Mouse (Mus musculus) neural tube, embryonic 10.5 days (tissue): ENCODE results near the gene Atp1b2.

Source experiments
- DNase-seq: peaks from one replicate; pipeline ENCODE4 v3.0.0-alpha.2; 2017; ENCODE audit warnings: low spot score; ENCODE audit errors: extremely low spot score

The Atp1b2 gene

DNA sequence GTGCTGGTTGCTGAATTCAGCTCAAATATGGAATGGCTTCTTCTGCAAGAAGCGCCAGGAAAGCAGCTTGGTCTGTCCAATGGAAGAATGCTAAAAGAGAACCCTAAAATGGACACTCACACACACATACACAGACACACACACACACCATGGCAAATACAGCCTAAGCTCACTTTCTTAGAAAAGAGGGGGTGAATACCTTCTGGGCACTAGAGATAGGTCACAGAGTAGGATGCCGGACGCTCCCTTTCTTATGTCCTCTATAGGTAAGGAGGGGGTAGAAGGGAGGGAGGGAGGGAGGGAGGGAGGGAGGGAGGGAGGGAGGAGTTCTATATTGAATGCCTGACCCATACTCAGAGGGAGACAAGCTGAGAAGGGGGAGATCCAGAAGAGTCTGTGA lies 2.8 kb upstream of the Atp1b2 start:
- DNase-seq: no peak

DNA sequence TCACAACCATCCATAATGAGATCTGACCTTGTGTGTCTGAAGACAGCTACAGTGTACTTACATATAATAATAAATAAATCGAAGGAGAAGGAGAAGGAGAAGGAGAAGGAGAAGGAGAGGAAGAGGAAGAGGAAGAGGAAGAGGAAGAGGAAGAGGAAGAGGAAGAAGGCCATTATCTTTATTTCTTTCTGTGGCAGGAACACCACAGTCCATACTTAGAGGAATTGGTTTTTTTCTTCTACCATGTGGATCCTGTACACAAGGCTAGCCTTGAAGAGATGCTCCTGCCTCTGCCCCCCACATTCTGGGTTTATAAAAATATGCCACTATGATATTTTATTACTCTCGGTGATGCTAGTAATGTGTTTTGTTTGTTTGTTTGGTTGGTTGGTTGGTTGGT lies 1.1 kb upstream of the Atp1b2 start:
- no peak for DNase-seq

DNA sequence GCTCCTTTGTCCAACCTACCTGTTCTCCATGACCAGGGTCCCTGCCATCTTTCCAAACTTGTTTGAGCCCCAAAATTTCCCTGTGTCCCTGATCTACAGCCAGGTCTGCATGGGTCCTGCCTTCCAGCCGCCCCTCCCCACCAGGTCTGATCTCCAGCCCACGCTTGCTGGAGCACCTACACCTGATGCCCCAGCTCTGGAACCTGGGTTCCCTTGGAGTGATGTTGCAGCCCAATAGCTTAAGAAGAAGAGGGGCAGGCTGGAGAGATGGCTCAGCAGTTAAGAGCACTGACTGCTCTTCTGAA lies 701 bp upstream of the Atp1b2 start:
- DNase-seq: no peak

DNA sequence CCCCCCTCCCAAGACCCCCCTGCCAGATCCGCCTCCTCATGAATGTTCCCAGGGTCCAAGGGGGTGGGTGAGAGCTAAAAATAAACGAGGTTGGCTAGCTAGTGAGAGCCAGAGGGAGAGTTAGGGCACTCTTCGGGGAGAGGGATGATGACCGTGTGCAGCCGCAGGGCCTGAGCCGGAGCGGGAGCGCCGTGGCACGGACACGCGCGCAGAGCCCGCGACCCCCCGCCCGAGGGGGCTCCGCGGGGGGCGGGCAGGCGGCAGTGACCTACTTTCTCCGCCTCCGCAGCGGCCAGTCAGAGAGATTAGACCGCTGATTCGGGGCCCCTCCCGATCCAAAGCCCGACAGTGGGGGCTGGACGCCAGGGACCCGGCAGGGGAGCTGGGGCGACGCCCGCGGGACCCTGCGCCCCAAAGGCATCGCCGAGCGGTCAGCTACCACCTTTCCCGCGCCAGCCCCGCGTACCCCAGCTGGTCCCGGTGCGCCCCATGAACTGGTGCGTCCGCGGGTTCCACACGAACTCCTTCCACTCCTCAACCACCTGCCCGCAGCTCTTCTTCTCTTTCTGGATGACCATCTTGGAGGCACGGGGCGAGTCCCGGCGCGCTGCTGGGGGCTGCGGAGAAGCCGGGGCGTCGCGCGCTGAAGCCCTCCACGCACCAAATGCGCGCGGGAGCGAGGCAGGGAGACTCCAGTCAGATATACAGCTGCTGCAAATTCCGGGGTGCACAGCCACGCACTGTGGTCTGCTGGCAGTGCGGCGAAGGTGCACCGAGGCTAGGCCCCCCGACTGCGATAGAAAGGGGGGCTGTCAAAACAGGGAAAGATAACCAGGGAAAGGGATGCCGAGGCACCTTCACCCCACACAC lies 712 bp downstream of the Atp1b2 start:
- DNase-seq: peak; percentile 51

DNA sequence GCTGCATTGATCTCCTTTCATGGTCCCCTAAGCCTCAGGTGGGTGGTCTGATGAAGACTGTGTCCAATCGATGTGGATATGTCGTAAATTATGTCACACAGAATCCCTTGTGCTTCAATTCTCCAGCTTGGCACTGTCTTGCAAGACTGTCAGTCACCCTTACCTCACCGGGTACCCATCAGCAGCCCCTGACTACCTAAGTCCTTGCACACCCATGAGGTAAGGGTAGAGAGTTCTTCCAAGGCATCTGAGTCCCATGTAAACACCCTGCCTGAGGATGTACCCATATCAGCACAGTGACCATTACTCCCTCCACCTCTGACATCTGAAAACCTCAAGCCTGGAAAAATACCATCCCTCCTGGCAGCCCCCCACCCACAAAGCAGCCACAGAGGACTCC lies 1.4 kb downstream of the Atp1b2 start:
- DNase-seq: no peak

DNA sequence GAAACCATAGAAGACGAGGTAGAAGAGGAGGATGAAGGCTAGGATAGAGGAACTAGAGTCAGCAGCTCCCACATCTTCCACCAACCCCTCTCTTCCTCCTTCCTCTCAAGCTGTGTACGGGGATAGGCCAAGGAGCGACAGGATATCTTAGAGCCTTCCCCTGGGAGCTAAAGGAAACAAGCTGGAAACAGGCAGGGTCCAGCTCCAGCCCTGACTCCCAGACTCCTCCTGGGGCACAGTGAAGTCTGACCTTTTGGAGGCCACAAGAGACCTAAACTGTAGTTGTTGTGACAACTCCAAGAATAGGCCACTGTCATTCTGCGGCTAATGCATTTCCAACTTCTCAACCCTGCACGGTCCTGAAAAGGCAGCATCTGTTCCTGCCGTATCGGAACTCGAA lies 2.2 kb downstream of the Atp1b2 start:
- DNase-seq: no peak

DNA sequence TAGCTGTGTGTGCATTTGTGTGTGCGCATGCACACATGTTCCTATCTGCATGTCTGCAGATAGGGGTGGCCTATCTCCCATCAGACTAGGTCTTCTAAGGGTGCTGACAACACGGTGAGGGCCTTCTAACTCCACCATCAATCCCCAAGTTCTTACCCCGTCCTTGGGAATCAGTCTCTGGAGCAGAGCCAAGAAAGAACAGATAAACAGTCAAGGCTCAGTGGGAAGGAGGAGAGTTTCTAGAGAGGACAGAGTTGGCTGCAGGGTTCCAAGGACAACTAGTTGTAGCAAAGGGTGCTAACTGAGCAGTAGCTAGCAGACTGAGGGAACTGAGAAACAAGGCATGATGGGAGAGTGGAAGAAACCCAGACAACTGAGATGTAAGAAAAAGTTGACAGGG lies 4.0 kb downstream of the Atp1b2 start:
- no peak for DNase-seq

DNA sequence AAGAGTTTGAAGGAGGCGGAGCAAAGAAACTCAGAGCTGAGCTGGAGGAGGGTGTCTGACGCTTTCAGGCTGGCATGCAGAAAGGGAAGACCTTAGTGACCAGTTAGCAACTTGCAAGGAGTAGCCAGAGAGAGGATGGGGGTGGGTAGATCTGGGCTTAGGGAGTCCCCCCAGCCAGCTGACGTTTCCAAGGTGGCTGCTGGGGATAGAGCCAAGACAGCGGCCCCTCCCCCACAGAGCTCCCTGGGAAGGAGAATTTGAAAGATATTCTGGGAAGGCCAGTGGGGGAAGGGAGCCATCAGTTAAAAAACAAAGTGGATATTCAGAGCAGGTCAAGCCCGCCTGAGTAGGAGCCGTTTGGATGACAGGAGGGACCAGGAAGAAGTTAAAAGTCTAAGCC lies 5.6 kb downstream of the Atp1b2 start:
- peak; percentile 50 for DNase-seq

DNA sequence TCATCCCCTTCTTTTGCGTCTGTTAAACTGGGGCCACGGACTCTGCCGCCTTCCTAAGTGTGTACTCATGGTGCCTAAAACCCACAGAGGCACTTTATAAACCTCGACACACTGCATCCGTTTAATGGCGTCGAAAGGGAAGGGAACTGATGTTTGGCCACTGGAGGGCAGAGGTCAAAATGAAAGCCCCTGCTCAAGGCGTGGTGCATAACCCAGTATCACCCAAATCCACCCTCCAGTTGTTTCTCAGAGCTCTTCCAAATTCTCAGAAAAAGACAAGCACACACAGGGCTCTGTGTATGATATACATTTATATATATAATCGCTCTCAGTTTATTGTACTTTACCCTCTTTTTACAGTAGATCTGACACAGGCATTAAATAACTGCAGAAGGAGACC lies 6.3 kb downstream of the Atp1b2 start:
- no peak for DNase-seq

DNA sequence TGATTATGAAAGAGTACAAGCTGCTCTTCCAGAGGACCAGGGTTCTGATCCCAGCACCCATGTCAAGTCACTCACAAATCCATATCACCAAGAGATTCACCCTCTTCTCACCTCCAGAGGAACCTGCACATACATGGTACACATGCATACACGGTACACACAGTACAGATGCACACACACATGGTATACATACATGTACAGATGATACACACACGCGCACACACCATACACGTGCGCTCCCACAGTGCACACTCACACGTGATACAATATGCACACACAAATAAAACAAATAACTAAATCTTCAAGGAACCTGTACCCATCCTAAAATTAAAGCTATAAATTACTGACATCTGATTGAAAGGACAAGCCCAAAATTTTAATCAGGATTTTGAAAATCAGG lies 10.9 kb downstream of the Atp1b2 start:
- no peak for DNase-seq

DNA sequence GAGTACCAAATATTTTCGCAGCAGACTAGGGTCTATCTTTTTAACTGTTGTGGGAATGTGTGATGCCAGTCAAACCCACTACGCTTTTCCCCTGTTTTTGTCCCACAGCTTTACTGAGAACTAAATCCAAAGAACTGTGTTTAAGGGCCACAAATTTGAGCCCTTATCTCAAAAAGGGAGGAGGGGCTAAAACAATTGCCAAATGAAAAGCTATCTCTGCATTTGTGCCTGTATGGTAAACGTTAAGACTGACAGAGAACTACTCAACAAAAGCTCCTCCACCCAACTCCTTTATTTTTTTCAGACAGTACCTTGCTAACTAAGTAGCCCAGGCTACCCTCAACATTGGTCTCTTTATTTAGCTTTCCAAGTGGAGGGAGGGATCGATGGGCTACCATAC lies 12.9 kb downstream of the Atp1b2 start:
- DNase-seq: no peak

DNA sequence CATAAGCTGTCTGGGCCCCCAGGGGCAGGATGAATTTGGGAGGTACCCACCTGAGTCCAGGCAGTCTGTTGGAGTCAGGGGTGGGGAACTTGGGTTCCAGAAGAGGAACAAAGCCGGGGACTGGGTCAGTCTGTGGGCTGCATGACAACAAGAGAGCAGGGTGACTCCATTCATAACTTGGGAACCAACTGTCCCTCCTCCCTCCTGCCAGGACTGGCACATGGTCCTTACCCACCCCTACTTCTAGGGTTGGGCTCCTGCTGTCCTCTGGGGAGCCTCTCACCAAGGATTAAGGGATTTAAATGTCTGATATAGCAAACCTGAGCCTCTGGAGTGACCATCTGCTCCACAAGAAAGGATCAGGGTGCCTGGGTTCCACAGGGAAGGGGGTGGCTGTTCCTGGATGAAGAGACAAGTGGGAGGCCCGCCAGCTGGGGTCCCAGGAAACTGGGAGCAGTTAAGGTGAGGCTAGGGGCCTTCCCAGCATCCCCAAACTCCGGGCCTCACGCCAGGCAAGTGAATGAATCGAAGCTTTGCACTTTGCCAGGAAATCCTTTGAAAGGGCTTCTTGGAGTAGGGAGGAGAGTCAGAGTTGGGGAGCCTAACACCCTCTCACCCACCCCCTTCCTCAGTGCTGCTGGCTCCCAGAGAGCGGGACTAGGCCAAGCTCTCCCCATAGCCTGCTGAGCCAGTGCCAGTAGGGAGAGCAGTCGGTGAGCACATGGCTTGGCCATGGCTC lies 13.7 kb downstream of the Atp1b2 start:
- no peak for DNase-seq

DNA sequence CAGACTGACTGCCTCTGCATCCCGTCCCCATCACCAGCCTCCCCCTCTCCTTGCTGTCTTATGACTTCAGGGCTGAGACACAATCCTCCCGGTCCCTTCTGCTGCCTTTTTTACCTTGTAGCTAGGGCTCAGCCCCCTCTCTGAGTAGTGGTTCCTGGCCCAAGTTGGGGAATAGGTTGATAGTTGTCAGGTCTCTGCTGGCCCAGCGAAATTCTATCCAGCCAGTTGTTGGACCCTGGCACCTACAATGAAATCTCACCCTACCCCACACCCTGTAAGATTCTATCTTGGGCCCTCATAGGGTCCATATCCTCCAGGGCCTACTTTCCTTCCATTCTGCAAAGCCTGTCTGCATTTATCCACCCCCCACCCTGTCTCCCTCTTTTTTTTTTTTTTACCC lies 14.3 kb downstream of the Atp1b2 start:
- DNase-seq: no peak

DNA sequence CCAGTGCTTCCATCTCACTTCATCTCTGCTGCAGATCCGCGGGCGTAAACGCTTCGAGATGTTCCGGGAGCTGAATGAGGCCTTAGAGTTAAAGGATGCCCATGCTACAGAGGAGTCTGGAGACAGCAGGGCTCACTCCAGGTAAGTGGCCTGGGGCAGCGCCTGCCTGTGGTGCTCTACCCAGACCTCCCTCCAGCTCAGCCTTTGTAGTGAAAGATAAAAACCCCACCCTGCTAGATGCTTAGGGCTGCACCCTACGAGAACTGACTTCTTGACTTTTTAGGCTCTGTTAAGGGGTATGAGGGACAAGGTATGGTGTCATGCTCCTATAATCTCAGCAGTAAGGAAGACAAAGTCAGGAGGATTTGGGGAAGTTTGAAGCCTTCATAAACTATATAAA lies 15.1 kb downstream of the Atp1b2 start:
- no peak for DNase-seq

DNA sequence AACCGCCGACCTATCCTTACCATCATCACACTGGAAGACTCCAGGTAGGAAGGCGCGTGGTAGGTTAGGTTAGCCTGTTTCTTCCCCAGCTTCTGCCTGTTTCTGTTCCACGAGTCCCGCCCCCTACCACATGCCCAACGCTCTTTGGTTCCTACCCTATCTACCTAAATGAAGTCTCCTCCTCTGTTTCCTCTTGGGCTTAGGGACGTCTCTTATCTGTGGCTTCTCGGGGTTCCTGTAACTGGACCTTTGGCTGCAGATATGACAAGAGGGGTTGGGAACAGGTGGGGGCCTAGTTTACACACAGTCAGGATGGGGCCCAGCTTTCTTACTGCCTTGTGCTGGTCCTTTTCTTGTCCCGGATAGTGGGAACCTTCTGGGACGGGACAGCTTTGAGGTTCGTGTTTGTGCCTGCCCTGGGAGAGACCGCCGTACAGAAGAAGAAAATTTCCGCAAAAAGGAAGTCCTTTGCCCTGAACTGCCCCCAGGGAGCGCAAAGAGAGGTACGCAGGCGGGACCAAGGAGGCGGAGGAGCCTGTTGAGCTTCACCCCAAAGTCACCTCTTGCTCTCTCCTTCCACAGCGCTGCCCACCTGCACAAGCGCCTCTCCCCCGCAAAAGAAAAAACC lies 16.4 kb downstream of the Atp1b2 start:
- DNase-seq: no peak

DNA sequence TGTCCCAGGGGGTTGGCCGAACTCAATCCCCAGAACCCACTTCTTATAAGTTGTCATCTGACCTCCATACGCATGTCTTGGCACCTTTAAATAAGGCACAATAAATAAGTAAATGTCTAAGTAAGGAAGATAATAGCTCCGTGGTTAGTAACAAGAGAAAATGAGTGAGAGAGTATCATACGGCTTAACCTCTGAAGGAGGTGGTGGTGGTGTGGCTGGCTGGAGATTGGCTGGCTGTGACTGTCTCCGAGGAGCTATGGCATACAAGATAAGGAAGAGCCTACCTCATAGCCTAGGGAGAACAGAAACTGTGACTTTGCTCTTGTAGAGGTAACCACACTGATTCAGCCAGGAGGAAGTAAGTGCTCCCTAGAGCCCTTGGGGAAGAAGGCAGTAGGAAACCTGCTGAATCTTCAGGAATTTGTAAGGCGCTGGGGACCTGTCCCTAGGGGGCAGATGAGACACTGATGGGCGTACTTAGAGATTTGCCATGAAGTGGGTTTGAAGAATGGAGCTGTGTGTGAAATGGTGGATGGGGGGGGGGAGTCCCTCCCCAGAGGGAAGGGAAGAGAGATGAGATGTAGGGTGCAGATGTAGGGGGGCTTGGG lies 19.9 kb downstream of the Atp1b2 start:
- DNase-seq: no peak

DNA sequence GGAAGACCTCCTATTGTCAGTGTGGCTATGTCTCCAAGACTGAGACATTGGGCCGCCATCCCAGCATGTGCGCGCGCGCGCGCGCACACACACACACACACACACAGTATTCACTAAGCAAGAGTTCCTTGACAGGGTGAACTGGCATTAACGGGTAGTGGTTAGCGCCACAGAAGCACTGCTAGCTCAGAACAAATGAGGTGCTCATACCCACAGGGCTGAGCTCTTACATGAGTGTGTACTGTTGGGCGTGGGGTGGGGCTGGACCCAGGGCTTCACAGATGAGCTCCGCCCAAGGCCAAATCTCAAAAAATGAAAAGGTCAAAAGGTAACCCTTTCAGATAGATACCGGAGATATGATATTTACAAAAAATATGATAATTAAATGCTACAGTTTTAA lies 20.8 kb downstream of the Atp1b2 start:
- no peak for DNase-seq

DNA sequence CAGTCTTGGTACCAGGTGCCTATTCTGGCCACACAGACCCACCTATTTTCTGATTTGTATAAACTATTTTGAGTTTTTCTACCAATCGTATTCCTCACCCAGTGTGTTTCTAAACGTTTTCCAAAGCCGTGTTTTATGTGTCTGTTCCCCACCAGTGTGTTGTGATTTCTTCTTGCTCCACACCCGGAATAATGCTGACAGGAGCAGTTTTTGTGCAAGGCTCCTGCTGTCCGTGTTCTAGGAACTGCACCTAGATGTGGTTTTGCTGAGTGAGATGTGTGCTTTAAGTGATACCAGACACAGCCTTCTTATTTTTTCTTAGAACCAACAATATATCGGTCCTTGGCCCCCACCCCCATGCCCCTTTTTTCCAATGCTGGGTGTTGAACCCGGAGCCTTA lies 21.7 kb downstream of the Atp1b2 start:
- DNase-seq: no peak

DNA sequence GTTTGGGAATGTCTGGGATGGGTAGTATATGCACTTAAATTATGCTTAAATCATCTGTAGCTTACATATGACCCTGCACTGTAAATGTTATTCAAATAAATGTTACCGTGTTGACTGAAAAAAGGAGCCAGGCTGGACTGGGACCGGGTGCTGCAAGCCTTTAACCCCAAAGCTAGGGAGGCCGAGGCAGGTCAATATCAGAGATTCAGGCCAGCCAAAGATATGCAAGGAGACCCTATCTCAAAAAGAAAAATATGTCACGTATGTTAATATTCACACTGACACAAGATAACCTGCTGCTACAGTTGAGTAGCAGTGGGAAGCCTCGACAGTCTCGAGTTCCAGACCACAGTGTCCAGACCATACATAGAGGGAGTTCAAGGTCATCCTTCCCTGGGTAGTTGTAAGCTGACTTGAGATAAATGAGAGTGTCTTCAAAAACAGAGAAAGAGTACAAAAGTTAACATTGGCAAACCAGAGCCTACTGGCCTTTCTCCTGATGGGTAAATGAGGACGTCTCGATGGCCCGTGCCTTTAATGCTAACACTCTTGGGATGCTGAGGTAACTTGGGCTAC lies 23.4 kb downstream of the Atp1b2 start:
- DNase-seq: no peak

DNA sequence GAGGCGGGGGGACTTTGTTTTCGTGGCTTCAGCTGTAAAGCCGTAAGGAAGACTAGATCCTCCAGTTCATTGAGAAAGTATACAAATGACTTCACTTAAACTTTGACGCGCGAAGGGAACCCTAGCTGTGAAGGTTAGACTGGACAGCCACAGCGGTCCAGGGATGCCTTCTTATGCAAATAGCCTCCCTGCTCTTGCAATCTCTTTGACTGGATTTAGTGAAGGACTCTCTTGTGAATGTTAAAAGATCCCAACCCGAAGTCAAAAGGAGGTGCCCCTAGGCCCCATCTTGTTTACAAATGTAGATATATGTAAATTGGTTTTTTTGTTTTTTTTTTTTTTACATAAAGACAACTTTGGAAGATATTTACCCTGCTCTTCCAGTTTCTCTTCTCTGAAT lies 23.9 kb downstream of the Atp1b2 start:
- DNase-seq: peak; percentile 34

DNA sequence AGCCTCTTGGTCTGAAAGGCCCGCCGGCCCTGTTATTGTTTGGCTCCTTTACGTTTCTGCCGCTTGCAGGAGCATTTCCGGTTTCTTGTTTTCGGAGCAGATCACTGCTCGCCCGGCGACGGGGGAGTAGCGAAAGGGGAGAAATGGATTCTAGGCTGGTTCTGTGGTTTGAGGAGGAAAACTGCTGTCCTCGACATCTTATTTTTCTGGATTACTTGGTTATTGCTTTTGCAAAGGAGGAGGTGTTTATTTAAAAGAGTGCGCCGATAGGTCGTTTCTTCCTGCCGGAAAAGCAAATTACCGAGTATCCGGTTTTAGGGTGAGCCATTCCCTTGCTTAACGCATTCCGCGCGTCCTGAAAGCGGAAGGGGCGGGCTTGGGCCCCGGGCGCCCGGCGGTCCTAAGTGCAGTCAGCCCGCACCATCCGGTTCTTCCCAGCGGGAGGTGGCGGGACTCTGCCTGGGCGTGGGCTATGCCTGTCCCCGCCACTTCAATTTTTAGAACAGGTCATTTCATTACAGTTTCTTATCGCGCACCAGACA lies 24.5 kb downstream of the Atp1b2 start:
- DNase-seq: peak; percentile 91
